Mouse (Mus musculus) layer of hippocampus, adult 2 months (tissue): ENCODE data around the gene Gnaq. TPM values are rescaled to one million over a fixed set of nuclear protein-coding genes. Genes with fewer than 3 reads are reported as not detected.

ENCODE experiments used
- DNase-seq, 2 experiments: peaks; one replicate each; pipeline ENCODE4 v3.0.0; 2022; ENCODE audit warnings: low spot score in 2 of 2
- H3K27ac ChIP-seq: fragments of 200-600 bp; 2 replicates; pipeline ENCODE4 v1.8.1; 2022
- H3K4me3 ChIP-seq: fragments of 200-600 bp; 2 replicates; pipeline ENCODE4 v1.8.1; 2022; ENCODE audit warnings: mild to moderate bottlenecking
- CTCF ChIP-seq: fragments of 200-600 bp; conservative IDR thresholded peaks from 2 replicates; pipeline ENCODE4 v1.8.1; 2022; ENCODE audit warnings: antibody characterized with exemption, mild to moderate bottlenecking, moderate library complexity
- microRNA-seq, 2 experiments: library from miRNA; unstranded; fragments of <30 nt; microRNA quantifications; one replicate each; pipeline ENCODE4 v1.2.0; 2021
- total RNA-seq, 2 experiments: library from RNA; stranded (reverse); gene quantifications; 2 replicates each; pipeline ENCODE4 v1.2.3; 2021

The Gnaq gene
- total RNA-seq, 2 experiments from 2014 or later: 204 to 207 TPM

GRCm38 (mm10) chr19:16407727-16408126 is 275.1 kb downstream of the Gnaq start:
- no peak for TF ChIP-seq CTCF
- Histone ChIP-seq H3K4me3 (no peak overlapping the region), H3K27ac (no peak overlapping the region)
- no peak for DNase-seq

- no peak for TF ChIP-seq CTCF
Measured at GRCm38 (mm10) chr19:16411302-16411701, 278.7 kb downstream of the Gnaq start.

GRCm38 (mm10) chr19:16418086-16418663 is 285.5 kb downstream of the Gnaq start:
- TF ChIP-seq CTCF: no peak
- H3K4me3 ChIP-seq: no peak overlapping the region
- no peak overlapping the region for H3K27ac ChIP-seq
- DNase-seq: no peak

More at GRCm38 (mm10) chr19:16411302-16411701, 278.7 kb downstream of the Gnaq start:
- no peak overlapping the region for H3K27ac ChIP-seq
- no peak for DNase-seq
- no peak overlapping the region for H3K4me3 ChIP-seq

- no peak for DNase-seq
- H3K4me3 ChIP-seq: no peak overlapping the region
- TF ChIP-seq CTCF: no peak
- no peak overlapping the region for H3K27ac ChIP-seq
Measured at GRCm38 (mm10) chr19:16425596-16425995, 293.0 kb downstream of the Gnaq start.

- TF ChIP-seq CTCF: no peak
- no peak for DNase-seq
Measured at GRCm38 (mm10) chr19:16431368-16431767, 298.7 kb downstream of the Gnaq start.

GRCm38 (mm10) chr19:16434879-16435278 is 302.2 kb downstream of the Gnaq start:
- peak; percentile 73 for TF ChIP-seq CTCF
- Histone ChIP-seq H3K4me3 (peak overlapping the region; percentile 48), H3K27ac (no peak overlapping the region)
- no peak for DNase-seq

More at GRCm38 (mm10) chr19:16431368-16431767, 298.7 kb downstream of the Gnaq start:
- Histone ChIP-seq H3K4me3 (no peak overlapping the region), H3K27ac (no peak overlapping the region)

GRCm38 (mm10) chr19:16435531-16436231 is 303.1 kb downstream of the Gnaq start, which contains the start of gene Gna14:
TSS of gene Gna14 (plus strand) at chr19:16435762.
- DNase-seq: peak in 1 of 2 experiments; percentile 19
- TF ChIP-seq CTCF: peak; percentile 75
- peak within 1 kb of the TSS; percentile 48 for H3K4me3 ChIP-seq
- H3K27ac ChIP-seq: no peak within 1 kb of the TSS

GRCm38 (mm10) chr19:16436335-16437169 is 303.9 kb downstream of the Gnaq start:
- no peak for TF ChIP-seq CTCF
- H3K4me3 ChIP-seq: peak overlapping the region; percentile 48
- no peak for DNase-seq

More at GRCm38 (mm10) chr19:16436335-16437169, 303.9 kb downstream of the Gnaq start:
- no peak overlapping the region for H3K27ac ChIP-seq

Small RNA genes within 50 kb of the gene (microRNA-seq; reads per million reads assigned to microRNA genes)
- gene Mir496b: 0 reads per million in 2 experiments

Other genes with a start within 250 kb of the Gnaq start
- gene Psat1, start 185.5 kb upstream of the Gnaq start, total RNA-seq: 100 to 1,000 TPM; 104 to 107 TPM
- 10 to 100 TPM; 11.0 to 12.7 TPM for gene Cep78, start 147.8 kb upstream of the Gnaq start, total RNA-seq